Mouse (Mus musculus) embryo, embryonic 9.5 days (tissue): ENCODE results near the gene Olfr120.
"Not testable (repeated sequence)": the region's sequence is repeated elsewhere in the genome, so short reads cannot be mapped to it uniquely, and the experiment has no call there.

Experiments used
- DNase-seq: peaks from one replicate; pipeline ENCODE4 v3.0.0-alpha.2; 2017; ENCODE audit errors: extremely low spot score

Gene Olfr120

GRCm38 (mm10) chr17:37721508-37721907 is at the start of gene Olfr120:
Gene Olfr120 (plus strand): TSS chr17:37721808.
- DNase-seq, result no peak

DNA sequence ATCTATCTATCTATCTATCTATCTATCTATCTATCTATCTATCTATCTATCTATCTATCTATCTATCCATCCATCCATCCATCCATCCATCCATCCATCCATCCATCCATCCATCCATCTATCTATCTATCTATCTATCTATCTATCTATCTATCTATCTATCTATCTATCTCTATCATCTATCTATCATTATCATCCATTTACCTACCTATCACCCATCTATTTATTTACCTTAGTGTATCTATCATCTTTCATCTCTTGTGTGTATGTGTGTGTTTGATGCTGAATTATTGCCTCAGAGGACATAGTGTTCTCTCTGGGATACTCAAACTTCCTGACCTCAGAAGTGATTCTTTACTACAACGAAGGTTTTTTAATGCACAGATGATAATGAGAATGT is 25.3 kb upstream of the Olfr120 start, which contains the start of gene Olfr119:
Olfr119 (plus strand) TSS at position 301 of the 400 bp plus-strand sequence.
- DNase-seq, result not testable (repeated sequence)

DNA sequence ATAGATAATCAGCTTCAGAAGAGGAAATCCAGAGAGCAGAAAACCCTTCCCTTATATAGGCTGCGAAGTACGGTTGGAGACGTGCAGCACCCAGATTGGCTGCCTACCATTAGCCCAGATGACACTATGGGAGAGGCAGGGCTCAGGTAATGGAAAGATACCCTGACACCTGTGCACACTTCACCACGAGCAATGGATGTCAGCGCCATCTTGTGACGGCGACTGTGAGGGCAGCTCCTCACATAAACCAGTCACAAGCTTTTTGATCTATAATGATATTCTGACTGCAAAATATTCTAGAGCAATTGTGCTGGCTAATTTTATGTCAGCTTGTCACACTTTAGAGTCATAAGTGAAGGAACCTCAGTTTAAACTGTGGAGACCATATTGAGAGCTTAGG is 16.5 kb downstream of the Olfr120 start:
- no peak for DNase-seq

GRCm38 (mm10) chr17:37768307-37768706 is 46.7 kb downstream of the Olfr120 start, which contains the start of gene Olfr122:
Gene Olfr122 (plus strand): TSS chr17:37768607.
- DNase-seq, result no peak
